Mouse (Mus musculus): Measurements from ENCODE around the gene 4930469K13Rik.

DNA sequence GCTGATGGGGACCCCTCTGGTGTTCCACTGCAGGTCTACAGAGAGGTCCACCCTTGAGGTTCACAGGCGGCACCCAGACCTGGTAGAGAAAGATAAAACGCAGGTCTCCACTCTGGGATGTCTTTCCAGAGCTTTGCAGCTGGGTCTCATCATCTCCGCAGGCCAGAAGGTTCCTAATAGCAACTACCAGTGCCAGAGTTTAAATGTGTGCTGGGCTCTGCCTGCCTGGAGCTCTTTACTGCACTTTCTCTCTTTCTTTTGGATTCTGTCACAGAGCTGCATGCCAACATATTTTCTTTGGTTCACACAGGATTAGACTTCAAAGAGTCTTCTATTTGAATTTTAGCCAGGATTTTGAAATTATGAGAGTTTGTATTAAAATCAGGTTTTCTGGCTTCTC, 129.2 kb downstream of the 4930469K13Rik start:
- TF ChIP-seq CTCF (IDR thresholded peaks at IDR 0.05; ENCODE audit: low read depth) (no peak), EP300 (optimal IDR thresholded peaks at IDR 0.05) (no peak)

Data from stomach, postnatal 0 days (tissue).